Mouse (Mus musculus) MEL (cell line): ENCODE data around the gene Bmper. TPM values are rescaled to one million over a fixed set of nuclear protein-coding genes. Genes with fewer than 3 reads are reported as not detected.

Experiments used
- DNase-seq: peaks from one replicate; pipeline ENCODE4 v3.0.0; 2011; ENCODE audit warnings: low read depth, low spot score
- H3K27ac ChIP-seq: 2 replicates; pipeline ENCODE4 v1.5.1; 2012; ENCODE audit warnings: low read depth, mild to moderate bottlenecking, control low read depth, low read length, moderate library complexity; ENCODE audit not compliant: control insufficient read depth
- H3K27me3 ChIP-seq, 2 experiments: fragments of 150-350 bp in 1 of 2; sonication (generic) in 1 of 2; 2 replicates each; pipeline ENCODE4 v1.6.1; 2012; ENCODE audit warnings: low read length in 2 of 2, mild to moderate bottlenecking in 2 of 2, improper control_type of control experiment in 1 of 2, moderate library complexity in 1 of 2; ENCODE audit not compliant: insufficient read depth in 2 of 2, control insufficient read depth in 1 of 2
- H3K36me3 ChIP-seq, 2 experiments: 2 replicates each; pipeline ENCODE4 v1.6.1; 2012 to 2014; ENCODE audit warnings: low read length in 2 of 2, improper control_type of control experiment in 1 of 2, inconsistent platforms in 1 of 2, mild to moderate bottlenecking in 1 of 2; ENCODE audit not compliant: insufficient read depth in 2 of 2, control insufficient read depth in 1 of 2
- H3K4me1 ChIP-seq, 2 experiments: fragments of 150-350 bp in 1 of 2; sonication (generic) in 1 of 2; 2 replicates each; pipeline ENCODE4 v1.6.1; 2012; ENCODE audit warnings: low read length in 2 of 2, improper control_type of control experiment in 1 of 2, mild to moderate bottlenecking in 1 of 2; ENCODE audit not compliant: insufficient read depth in 2 of 2, control insufficient read depth in 1 of 2
- H3K4me3 ChIP-seq, 2 experiments: fragments of 150-350 bp in 1 of 2; sonication (generic) in 1 of 2; 2 replicates each; pipeline ENCODE4 v1.5.1; 2012; ENCODE audit warnings: low read depth in 2 of 2, low read length in 2 of 2, mild to moderate bottlenecking in 2 of 2, moderate library complexity in 2 of 2, control low read depth in 1 of 2, improper control_type of control experiment in 1 of 2; ENCODE audit not compliant: control insufficient read depth in 1 of 2, insufficient read depth in 1 of 2
- H3K79me2 ChIP-seq: 2 replicates; pipeline ENCODE4 v1.6.1; 2012; ENCODE audit warnings: mild to moderate bottlenecking, low read length, moderate library complexity; ENCODE audit not compliant: control insufficient read depth, poor library complexity, insufficient read depth
- H3K9ac ChIP-seq: 2 replicates; pipeline ENCODE4 v1.6.1; 2012; ENCODE audit warnings: low read depth, mild to moderate bottlenecking, control low read depth, low read length, moderate library complexity; ENCODE audit not compliant: control insufficient read depth, poor library complexity, severe bottlenecking
- H3K9me3 ChIP-seq: fragments of 150-350 bp; sonication (generic); replicated peaks from 2 replicates; pipeline ENCODE4 v1.6.1; 2012; ENCODE audit warnings: mild to moderate bottlenecking, low read length, improper control_type of control experiment, moderate library complexity; ENCODE audit not compliant: insufficient read depth
- CHD1 ChIP-seq: IDR thresholded peaks from 2 replicates; pipeline ENCODE4 v1.6.1; 2012; ENCODE audit warnings: low read depth, mild to moderate bottlenecking, inconsistent platforms, low read length, improper control_type of control experiment
- CHD2 ChIP-seq: IDR thresholded peaks from 2 replicates; pipeline ENCODE4 v1.6.1; 2011; ENCODE audit warnings: low read length, improper control_type of control experiment
- CTCF ChIP-seq, 3 experiments: IDR thresholded peaks in 2 of 3; conservative IDR thresholded peaks in 1 of 3; 2 replicates each; pipeline ENCODE4 v1.5.1; 2011 to 2012; ENCODE audit warnings: low read length in 3 of 3, low read depth in 2 of 3, mild to moderate bottlenecking in 2 of 3, improper control_type of control experiment in 1 of 3, inconsistent platforms in 1 of 3, mixed read lengths in 1 of 3, moderate library complexity in 1 of 3; ENCODE audit not compliant: control insufficient read depth in 1 of 3, insufficient read depth in 1 of 3, poor library complexity in 1 of 3, severe bottlenecking in 1 of 3
- E2F4 ChIP-seq: IDR thresholded peaks from 2 replicates; pipeline ENCODE4 v1.6.1; 2011; ENCODE audit warnings: low read depth, low read length, improper control_type of control experiment, borderline replicate concordance
- ELF1 ChIP-seq: IDR thresholded peaks from 2 replicates; pipeline ENCODE4 v1.6.1; 2014; ENCODE audit warnings: low read depth, mild to moderate bottlenecking, inconsistent platforms, low read length, improper control_type of control experiment, moderate library complexity
- ETS1 ChIP-seq: IDR thresholded peaks from 2 replicates; pipeline ENCODE4 v1.6.1; 2012; ENCODE audit warnings: low read depth, mild to moderate bottlenecking, inconsistent platforms, low read length, improper control_type of control experiment, moderate library complexity
- GABPA ChIP-seq: IDR thresholded peaks from 2 replicates; pipeline ENCODE4 v1.6.1; 2012; ENCODE audit warnings: low read depth, mild to moderate bottlenecking, inconsistent platforms, low read length, improper control_type of control experiment, moderate library complexity
- HCFC1 ChIP-seq: IDR thresholded peaks from 2 replicates; pipeline ENCODE4 v1.6.1; 2012; ENCODE audit warnings: low read depth, mild to moderate bottlenecking, inconsistent platforms, low read length, improper control_type of control experiment, moderate library complexity
- KAT2A ChIP-seq: conservative IDR thresholded peaks from 2 replicates; pipeline ENCODE4 v1.6.1; 2012; ENCODE audit warnings: low read depth, low read length, improper control_type of control experiment, inconsistent platforms
- MAFK ChIP-seq: IDR thresholded peaks from 2 replicates; pipeline ENCODE4 v1.6.1; 2011; ENCODE audit warnings: low read depth, mild to moderate bottlenecking, low read length, improper control_type of control experiment, borderline replicate concordance
- MEF2A ChIP-seq: IDR thresholded peaks from 2 replicates; pipeline ENCODE4 v1.6.1; 2014; ENCODE audit warnings: low read depth, mild to moderate bottlenecking, inconsistent platforms, low read length, improper control_type of control experiment; ENCODE audit not compliant: poor library complexity, insufficient replicate concordance, severe bottlenecking; ENCODE audit errors: extremely low read depth
- NRF1 ChIP-seq: IDR thresholded peaks from 2 replicates; pipeline ENCODE4 v1.6.1; 2014; ENCODE audit warnings: low read depth, mild to moderate bottlenecking, inconsistent platforms, low read length, improper control_type of control experiment, moderate library complexity; ENCODE audit not compliant: poor library complexity, insufficient read depth, severe bottlenecking
- POLR2A ChIP-seq, 2 experiments: IDR thresholded peaks; 2 replicates each; pipeline ENCODE4 v1.6.1; 2011 to 2012; ENCODE audit warnings: low read length in 2 of 2, mild to moderate bottlenecking in 2 of 2, control low read depth in 1 of 2, improper control_type of control experiment in 1 of 2, low read depth in 1 of 2, moderate library complexity in 1 of 2; ENCODE audit not compliant: control insufficient read depth in 1 of 2, insufficient read depth in 1 of 2, poor library complexity in 1 of 2
- RAD21 ChIP-seq: IDR thresholded peaks from 2 replicates; pipeline ENCODE4 v1.6.1; 2011; ENCODE audit warnings: mild to moderate bottlenecking, low read depth, low read length, improper control_type of control experiment
- RCOR1 ChIP-seq: IDR thresholded peaks from 2 replicates; pipeline ENCODE4 v1.6.1; 2012; ENCODE audit warnings: low read depth, mild to moderate bottlenecking, inconsistent platforms, low read length, improper control_type of control experiment
- SIN3A ChIP-seq: IDR thresholded peaks from 2 replicates; pipeline ENCODE4 v1.6.1; 2012; ENCODE audit warnings: low read length, improper control_type of control experiment, inconsistent platforms
- SMC3 ChIP-seq: IDR thresholded peaks from 2 replicates; pipeline ENCODE4 v1.6.1; 2011; ENCODE audit warnings: low read depth, low read length, improper control_type of control experiment
- TCF12 ChIP-seq: IDR thresholded peaks from 2 replicates; pipeline ENCODE4 v1.6.1; 2014; ENCODE audit warnings: low read depth, mild to moderate bottlenecking, inconsistent platforms, low read length, improper control_type of control experiment, moderate library complexity
- UBTF ChIP-seq: IDR thresholded peaks from 2 replicates; pipeline ENCODE4 v1.6.1; 2012; ENCODE audit warnings: low read depth, mild to moderate bottlenecking, inconsistent platforms, low read length, improper control_type of control experiment, moderate library complexity, borderline replicate concordance; ENCODE audit not compliant: insufficient read depth
- USF1 ChIP-seq: IDR thresholded peaks from 2 replicates; pipeline ENCODE4 v1.6.1; 2014; ENCODE audit warnings: low read depth, mild to moderate bottlenecking, inconsistent platforms, low read length, improper control_type of control experiment, moderate library complexity
- ZC3H11A ChIP-seq: IDR thresholded peaks from 2 replicates; pipeline ENCODE4 v1.6.1; 2012; ENCODE audit warnings: low read depth, mild to moderate bottlenecking, inconsistent platforms, low read length, improper control_type of control experiment
- ZKSCAN1 ChIP-seq: IDR thresholded peaks from 2 replicates; pipeline ENCODE4 v1.6.1; 2012; ENCODE audit warnings: low read depth, mild to moderate bottlenecking, inconsistent platforms, low read length, improper control_type of control experiment, moderate library complexity
- ZNF384 ChIP-seq: IDR thresholded peaks from 2 replicates; pipeline ENCODE4 v1.6.1; 2012; ENCODE audit warnings: low read depth, mild to moderate bottlenecking, inconsistent platforms, low read length, improper control_type of control experiment
- polyA plus RNA-seq, 2 experiments: library from polyadenylated mRNA; stranded (reverse) in 1 of 2; unstranded in 1 of 2; fragments of >175 nt in 1 of 2; fragments of >200 nt in 1 of 2; gene quantifications; 2 replicates each; pipeline versions ENCODE4 v1.2.1 to v1.2.4; 2012; ENCODE audit warnings: low replicate concordance in 2 of 2, low read depth in 1 of 2; ENCODE audit not compliant: insufficient read length in 2 of 2, insufficient read depth in 1 of 2, missing spikeins in 1 of 2
- total RNA-seq: library from RNA; depleted of rRNA; stranded (reverse); fragments of 300-350 nt; gene quantifications from 2 replicates; pipeline ENCODE4 v1.2.3, GENCODE M21; 2012

The Bmper gene
- total and polyA plus RNA-seq, 3 experiments: not detected

DNA sequence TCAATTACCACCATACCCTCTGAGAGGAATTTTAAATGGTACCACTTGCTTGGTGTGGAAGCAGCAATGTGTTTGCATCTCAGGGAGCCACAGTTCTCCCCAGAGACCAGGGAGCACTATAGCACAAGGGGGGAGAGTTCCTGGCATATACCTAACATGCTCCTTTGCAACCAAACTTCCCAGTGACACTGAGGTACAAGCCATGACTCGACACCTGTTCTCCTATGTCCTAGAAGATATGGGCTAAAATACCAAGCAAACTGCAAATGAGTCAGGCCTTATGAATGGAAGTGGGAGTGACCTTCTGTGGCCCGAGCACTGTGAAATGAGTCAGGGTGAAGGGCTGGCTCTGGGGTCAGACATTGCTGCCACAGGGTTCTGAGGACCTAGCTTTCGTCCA lies 88.1 kb downstream of the Bmper start:
- DNase-seq: no peak
- H3K9me3 ChIP-seq: no peaks in the 10 kb centered on the region; the same call in 1 of the 2 replicates
- TF ChIP-seq SMC3: no peak
- TF ChIP-seq TCF12: no peak
- TF ChIP-seq KAT2A: no peak
- no peak for TF ChIP-seq RAD21
- TF ChIP-seq UBTF: no peak
- TF ChIP-seq SIN3A: no peak
- TF ChIP-seq GABPA: no peak
- no peak for TF ChIP-seq CTCF (IDR thresholded peaks at IDR 0.05 in 2 of 3, conservative IDR thresholded peaks at IDR 0.05 in 1 of 3; ENCODE audit: control insufficient read depth in 1 of 3, insufficient read depth in 1 of 3, low read depth in 2 of 3, low read length in 3 of 3, poor library complexity in 1 of 3, severe bottlenecking in 1 of 3)
- TF ChIP-seq USF1: no peak
- no peak for TF ChIP-seq HCFC1
- no peak for TF ChIP-seq MAFK
- TF ChIP-seq POLR2A (IDR thresholded peaks at IDR 0.05; ENCODE audit: control insufficient read depth in 1 of 2, insufficient read depth in 1 of 2, low read depth in 1 of 2, low read length in 2 of 2, poor library complexity in 1 of 2): no peak
- TF ChIP-seq MEF2A: no peak
- TF ChIP-seq ZNF384: no peak
- no peak for TF ChIP-seq ETS1
- TF ChIP-seq, all 39 proteins: peak for 0
- H3K79me2 ChIP-seq: no peaks in the 10 kb centered on the region
- no peak overlapping the region for H3K27ac ChIP-seq
- H3K4me3 ChIP-seq: no peak overlapping the region
- no peaks in the 10 kb centered on the region for H3K27me3 ChIP-seq
- H3K4me1 ChIP-seq: no peaks in the 10 kb centered on the region
- H3K36me3 ChIP-seq: no peaks in the 10 kb centered on the region
- H3K9ac ChIP-seq: no peak overlapping the region

DNA sequence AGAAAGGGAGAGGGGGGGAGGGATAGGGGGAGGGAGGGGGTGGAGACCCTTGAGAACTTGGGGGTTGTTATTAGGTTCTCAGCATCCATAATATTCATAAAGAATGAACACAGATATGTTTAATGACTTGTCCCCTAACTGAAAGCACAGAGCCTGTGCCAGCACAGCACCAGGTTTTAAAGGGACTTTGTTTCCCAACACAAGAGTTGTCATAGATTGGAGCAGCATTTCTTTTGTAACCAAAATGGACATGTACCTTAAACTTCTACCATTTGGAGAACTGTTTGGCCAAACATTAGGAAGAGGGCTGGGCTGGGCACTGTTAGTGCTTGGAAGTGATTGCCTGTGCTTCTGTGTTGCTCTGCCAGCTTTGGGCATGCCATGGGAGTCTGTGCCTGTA lies 89.1 kb downstream of the Bmper start:
- H3K4me1 ChIP-seq: no peaks in the 10 kb centered on the region
- no peak for TF ChIP-seq RAD21
- TF ChIP-seq, all 39 proteins: peak for 0
- no peak for DNase-seq
- no peak overlapping the region for H3K4me3 ChIP-seq
- H3K79me2 ChIP-seq: no peaks in the 10 kb centered on the region
- H3K27me3 ChIP-seq: no peaks in the 10 kb centered on the region
- H3K27ac ChIP-seq: no peak overlapping the region
- no peak overlapping the region for H3K9ac ChIP-seq
- H3K36me3 ChIP-seq: no peaks in the 10 kb centered on the region
- H3K9me3 ChIP-seq: no peaks in the 10 kb centered on the region; the same call in 1 of the 2 replicates

DNA sequence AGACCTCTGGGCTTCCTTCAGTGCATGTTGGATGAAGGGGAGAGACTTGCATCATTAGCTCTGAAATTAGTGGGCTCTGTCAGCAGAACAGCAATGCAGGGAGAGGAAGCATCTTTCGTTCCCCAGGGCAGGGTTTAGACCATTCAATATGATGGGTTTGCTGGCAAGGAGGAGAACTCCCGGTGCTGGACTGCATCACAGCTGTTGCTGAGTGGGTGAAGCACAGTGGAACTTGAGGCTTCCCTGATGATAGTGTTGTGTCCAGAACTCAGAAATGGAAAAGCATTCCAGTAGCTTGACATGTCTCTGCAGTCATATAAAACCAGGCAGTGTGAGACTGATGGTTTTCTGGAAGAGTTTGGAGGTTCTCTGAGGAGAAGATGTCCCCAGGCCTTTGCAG lies 90.0 kb downstream of the Bmper start:
- H3K79me2 ChIP-seq: no peaks in the 10 kb centered on the region
- TF ChIP-seq CHD1 (no peak), CHD2 (no peak), NRF1 (no peak), E2F4 (no peak), TCF12 (no peak), HCFC1 (no peak), ZKSCAN1 (no peak), ZNF384 (no peak), CTCF (IDR thresholded peaks at IDR 0.05 in 2 of 3, conservative IDR thresholded peaks at IDR 0.05 in 1 of 3; ENCODE audit: control insufficient read depth in 1 of 3, insufficient read depth in 1 of 3, low read depth in 2 of 3, low read length in 3 of 3, poor library complexity in 1 of 3, severe bottlenecking in 1 of 3) (no peak), ELF1 (no peak), RCOR1 (no peak), GABPA (no peak), USF1 (no peak), ZC3H11A (no peak)
- TF ChIP-seq, all 39 proteins: peak for 0
- Histone ChIP-seq H3K4me1 (no peaks in the 10 kb centered on the region), H3K36me3 (no peaks in the 10 kb centered on the region), H3K27ac (no peak overlapping the region), H3K9me3 (no peaks in the 10 kb centered on the region; the same call in 1 of the 2 replicates), H3K9ac (no peak overlapping the region), H3K27me3 (no peaks in the 10 kb centered on the region), H3K4me3 (no peak overlapping the region)
- DNase-seq: no peak
